Mouse (Mus musculus) C2C12 (cell line): ENCODE results near the gene Sass6.

ENCODE experiments used
- CEBPB ChIP-seq: IDR thresholded peaks from one replicate; pipeline ENCODE4 v1.6.1; 2011; ENCODE audit warnings: low read depth, mild to moderate bottlenecking, control low read depth, moderate library complexity
- CTCF ChIP-seq: IDR thresholded peaks from one replicate; pipeline ENCODE4 v1.5.1; 2011; ENCODE audit not compliant: control insufficient read depth, insufficient read depth, insufficient read length
- MAX ChIP-seq: IDR thresholded peaks from one replicate; pipeline ENCODE4 v1.6.1; 2011; ENCODE audit warnings: mild to moderate bottlenecking, control low read depth
- MYOD1 ChIP-seq: IDR thresholded peaks from one replicate; pipeline ENCODE4 v1.6.1; 2011; ENCODE audit warnings: low read depth; ENCODE audit not compliant: control insufficient read depth, insufficient read length
- MYOG ChIP-seq: IDR thresholded peaks from one replicate; pipeline ENCODE4 v1.6.1; 2011; ENCODE audit not compliant: control insufficient read depth, insufficient read length; ENCODE audit errors: extremely low read depth
- USF1 ChIP-seq: IDR thresholded peaks from one replicate; pipeline ENCODE4 v1.6.1; 2011; ENCODE audit warnings: low read depth, mild to moderate bottlenecking, control low read depth, moderate library complexity

GRCm38 (mm10) chr3:116631459-116631858 lies 36.7 kb downstream of the Sass6 start:
- TF ChIP-seq CTCF (no peak), CEBPB (no peak), MAX (no peak), MYOD1 (no peak), USF1 (no peak), MYOG (no peak)
